Mouse (Mus musculus) gastrocnemius, adult 18-20 months (tissue): ENCODE measurements around the gene Gm44579. TPM values are rescaled to one million over a fixed set of nuclear protein-coding genes. Genes with fewer than 3 reads are reported as not detected.
A peak's percentile ranks its signal among the peaks of the same experiment; 100 is the strongest.

Experiments used
- DNase-seq: peaks from one replicate; pipeline ENCODE4 v3.0.0; 2021; ENCODE audit warnings: low spot score
- long read RNA-seq, 2 experiments: library from polyadenylated mRNA; stranded (forward); transcript quantifications; one replicate each; pipeline ENCODE4 v2.0.0; 2021
- total RNA-seq, 2 experiments: library from RNA; stranded (reverse); gene quantifications; 2 replicates each; pipeline ENCODE4 v1.2.3; 2021

Gm44579 gene
- total RNA-seq, result not detected
- long read RNA-seq, experiment 1, result 0 reads
- long read RNA-seq, experiment 2, result 0 reads

- peak; percentile 7 for DNase-seq
These were observed at the start of gene Gm44579, which contains the start of gene Olfr287 for GRCm38 (mm10) chr15:98220877-98221276. Gene Gm44579 (minus strand): TSS chr15:98220977. Gene Olfr287 (minus strand): TSS chr15:98221056.

GRCm38 (mm10) chr15:98257776-98258175 is 37.0 kb upstream of the Gm44579 start:
- DNase-seq, result no peak

DNA sequence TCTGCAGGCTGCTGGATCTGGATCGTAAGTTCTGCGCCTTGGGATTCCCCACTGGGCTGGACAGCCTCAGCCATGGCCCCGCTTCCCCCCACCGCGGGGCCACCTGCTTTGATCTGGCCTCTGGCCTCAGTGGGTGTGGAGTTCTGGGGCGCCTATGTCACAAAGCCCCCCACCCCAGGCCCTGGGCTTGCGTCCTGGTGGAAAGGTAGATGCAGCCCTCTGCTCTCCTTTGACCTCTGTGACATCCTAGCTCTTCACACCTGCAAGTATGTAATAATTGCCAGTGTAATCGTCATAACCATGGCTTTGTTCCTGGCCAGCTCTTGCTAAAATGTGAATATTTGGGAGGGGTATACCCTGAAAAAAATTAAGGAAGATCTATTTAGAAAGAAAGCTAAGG is 36.4 kb upstream of the Gm44579 start, which contains the start of gene H1fnt:
H1fnt (minus strand) TSS at position 101 of the 400 bp plus-strand sequence.
- DNase-seq, result no peak

DNA sequence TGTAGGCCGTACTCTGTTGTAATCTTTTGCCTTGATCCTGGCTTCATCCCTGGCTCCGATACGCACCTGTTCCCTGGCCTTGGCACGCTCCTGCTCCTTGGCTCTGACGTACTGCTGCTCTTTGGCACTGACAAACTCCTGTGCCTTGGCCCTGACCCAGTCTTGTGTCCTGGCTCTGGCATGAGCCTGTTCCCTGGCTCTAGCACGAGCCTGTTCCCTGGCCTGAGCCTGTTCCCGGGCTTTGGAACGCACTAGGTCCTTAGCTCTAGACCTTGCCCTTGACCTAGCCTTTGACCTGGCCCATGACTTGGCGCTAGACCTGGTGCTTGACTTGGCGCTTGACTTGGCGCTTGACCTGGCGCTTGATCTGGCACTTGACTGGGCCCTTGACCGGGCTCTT is 35.5 kb upstream of the Gm44579 start:
- DNase-seq, result peak; percentile 11

GRCm38 (mm10) chr15:98235442-98235841 is 14.7 kb upstream of the Gm44579 start:
- DNase-seq, result no peak

DNA sequence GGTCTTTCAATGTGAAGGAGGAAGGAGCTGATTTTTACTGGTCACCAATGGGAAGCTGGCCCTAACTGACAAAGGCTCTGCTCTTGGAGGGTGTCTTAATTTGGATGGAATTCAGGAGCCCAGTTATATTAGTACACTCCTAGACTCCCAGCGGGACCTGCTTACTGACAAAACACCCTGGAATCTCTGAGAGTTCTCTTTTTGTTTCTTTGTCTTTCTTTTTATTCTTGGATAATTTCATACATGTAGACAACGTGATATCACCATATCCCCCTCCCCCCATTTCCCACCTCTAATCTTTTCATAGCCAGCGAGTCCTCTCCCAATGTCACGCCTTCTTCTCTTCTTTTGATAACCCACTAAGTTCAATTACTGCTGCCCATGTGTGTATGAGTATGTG is 13.6 kb upstream of the Gm44579 start, which contains the start of gene Olfr286:
Olfr286 (minus strand) TSS at position 101 of the 400 bp plus-strand sequence.
- DNase-seq, result no peak

DNA sequence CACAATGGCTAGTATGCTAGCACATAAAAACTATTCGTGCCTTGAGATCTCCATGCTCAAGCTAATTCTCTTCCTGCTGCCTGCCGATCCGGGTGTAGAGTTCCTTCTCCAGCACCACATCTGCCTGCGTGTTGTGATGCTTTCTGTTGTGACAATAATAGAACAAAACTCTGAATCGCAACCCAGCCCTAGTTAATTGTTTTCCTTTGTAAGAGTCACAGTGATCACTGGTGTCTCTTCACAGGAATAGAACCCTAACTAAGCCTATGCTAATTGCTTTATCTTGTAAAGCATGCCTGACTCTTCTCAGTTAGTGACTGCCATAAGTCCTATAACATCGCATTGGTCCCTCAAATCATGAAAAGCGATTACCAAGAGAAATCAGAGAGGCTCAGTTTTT is 5.3 kb upstream of the Gm44579 start:
- no peak for DNase-seq

GRCm38 (mm10) chr15:98225610-98226009 is 4.8 kb upstream of the Gm44579 start:
- no peak for DNase-seq

DNA sequence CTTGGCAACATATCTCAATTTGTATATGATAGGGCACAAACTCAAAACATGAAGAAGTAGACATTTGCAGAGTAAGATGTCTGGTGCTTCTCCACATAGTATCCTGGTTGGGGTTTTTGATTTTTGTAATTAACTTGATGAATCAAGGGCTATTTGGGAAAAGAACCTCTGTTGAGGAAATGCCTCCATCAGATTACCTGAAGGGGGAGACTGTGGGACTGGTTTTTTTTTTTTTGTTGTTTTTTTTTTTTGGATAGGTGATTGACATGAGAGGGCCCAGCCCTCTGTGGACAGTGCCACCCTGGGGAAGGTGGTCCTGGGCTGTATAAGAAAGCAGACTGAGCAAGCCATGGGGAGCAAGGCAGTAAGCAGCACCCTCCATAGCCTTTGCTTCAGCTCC is 1.6 kb upstream of the Gm44579 start:
- no peak for DNase-seq

DNA sequence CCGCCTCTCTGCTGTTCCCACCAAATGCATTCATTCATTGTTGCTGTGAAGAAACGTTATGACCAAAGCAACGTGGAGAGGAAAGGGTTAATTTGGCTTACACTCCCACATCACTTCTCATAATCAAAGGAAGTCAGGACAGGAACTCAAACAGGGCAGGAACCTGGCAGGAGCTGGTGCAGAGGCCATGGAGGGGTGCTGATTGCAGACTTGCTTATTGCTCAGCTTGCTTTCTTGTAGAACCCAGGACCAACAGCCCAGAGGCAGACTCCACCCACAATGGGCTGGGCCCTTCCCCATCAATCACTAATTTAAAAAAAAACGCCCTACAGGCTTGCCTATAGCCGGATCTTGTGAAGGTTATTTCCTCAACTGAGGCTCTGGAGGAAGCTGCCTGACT is 6.6 kb downstream of the Gm44579 start:
- no peak for DNase-seq

DNA sequence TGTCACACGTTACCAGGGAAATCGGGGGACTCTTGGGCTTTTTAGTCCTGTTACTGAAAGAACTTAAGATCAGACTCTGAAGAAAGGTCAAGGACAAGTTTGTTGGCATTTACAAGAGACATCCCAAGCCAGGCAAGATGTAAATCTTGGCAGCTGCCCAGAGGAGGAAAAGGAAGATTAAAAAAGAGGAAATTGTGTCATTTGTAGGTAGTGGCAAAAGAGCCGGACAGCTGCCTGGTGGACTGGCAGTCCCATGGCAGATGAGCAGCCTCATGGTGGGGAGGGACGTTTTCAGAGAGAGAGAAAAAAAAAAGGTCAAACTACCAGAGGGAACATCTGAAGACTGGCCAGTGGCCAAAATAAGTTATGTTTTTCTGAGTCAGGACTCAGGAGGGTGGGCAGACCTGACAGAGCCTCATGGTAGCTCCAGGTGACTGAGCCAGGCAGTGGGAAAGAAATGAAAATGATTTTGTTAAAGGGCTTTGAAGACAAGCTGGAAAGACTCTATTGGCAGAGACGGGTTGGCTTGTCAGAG is 7.4 kb downstream of the Gm44579 start:
- DNase-seq, result no peak

DNA sequence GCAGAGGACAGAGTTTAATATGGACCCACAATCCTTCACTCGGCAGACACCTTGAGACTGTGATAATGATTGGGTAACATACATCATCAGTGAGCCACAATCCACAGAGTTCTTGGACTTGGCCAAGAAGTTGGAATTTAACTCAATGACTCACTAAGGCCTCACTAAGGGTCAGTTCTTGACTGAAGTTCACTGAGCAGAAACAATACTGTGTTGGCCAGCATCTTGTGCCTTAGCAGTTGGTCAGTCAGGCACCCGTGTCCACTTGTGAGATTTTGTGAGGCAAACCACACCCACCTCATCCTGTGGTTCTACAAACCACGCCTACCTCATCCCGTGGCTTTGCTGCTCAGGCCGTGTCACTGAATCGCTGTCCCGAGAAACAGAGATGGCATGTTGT is 11.1 kb downstream of the Gm44579 start:
- DNase-seq, result no peak

DNA sequence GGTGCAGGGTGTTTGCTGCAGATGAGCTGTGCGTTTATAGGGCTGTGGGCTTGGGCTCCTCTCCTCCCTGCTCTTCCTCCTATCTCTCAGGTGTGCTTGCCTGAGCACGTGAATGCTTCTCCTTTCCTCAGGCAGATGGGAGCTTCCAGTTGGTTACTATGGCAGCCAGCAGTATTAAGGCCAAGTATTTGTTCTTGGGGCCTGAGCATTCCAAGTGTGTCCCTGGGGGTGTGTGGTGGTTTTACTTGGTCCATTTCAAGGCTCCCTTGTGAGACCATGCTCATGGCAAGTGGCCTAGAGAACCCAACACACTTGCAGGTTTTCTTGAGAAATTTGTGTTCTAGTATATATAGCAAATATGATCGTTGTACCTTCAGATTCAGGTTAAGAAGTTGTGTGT is 25.3 kb downstream of the Gm44579 start, which contains the start of gene Olfr288:
Olfr288 (minus strand) TSS at position 101 of the 400 bp plus-strand sequence.
- DNase-seq, result no peak

- no peak for DNase-seq
These were observed 36.3 kb downstream of the Gm44579 start for GRCm38 (mm10) chr15:98184456-98184855.

DNA sequence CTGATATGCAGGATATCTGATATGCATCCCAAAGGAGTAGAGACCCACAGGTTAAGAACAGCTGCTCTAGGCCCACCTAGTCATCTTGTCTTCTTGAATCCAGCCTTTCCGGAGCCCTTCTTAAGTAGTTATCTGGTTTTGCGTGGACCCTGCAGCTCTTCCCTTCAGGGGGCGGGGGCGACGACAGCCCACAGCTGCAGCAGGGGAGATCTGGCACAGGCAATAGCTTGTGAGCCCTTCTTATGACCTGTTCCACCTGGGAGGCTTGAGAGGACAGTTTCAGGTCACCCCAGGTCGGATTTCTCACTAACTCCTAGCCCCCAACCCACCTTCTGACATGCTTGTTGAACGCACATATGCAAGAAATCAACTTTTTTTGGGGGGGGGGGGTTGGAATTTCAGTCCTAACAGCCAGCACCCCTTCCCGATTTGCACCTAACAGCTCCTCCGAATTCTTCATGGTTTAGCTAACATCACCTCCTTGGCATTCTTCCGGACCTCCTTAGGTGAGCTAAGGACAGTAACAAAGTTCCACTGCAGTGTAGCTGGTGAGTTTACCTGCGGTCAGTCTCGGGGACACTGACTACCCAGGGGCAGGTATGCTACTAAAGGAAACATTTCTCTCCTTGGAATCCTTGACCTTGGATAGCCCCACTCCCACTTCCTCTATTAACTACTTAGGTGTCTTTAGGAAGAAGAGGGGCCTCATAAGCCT is 38.8 kb downstream of the Gm44579 start:
- DNase-seq, result no peak

- peak; percentile 96 for DNase-seq
These were observed 39.6 kb downstream of the Gm44579 start for GRCm38 (mm10) chr15:98181132-98181711.

- no peak for DNase-seq
These were observed 40.1 kb downstream of the Gm44579 start for GRCm38 (mm10) chr15:98180567-98181131.

- no peak for DNase-seq
These were observed 43.5 kb downstream of the Gm44579 start for GRCm38 (mm10) chr15:98177320-98177719.

DNA sequence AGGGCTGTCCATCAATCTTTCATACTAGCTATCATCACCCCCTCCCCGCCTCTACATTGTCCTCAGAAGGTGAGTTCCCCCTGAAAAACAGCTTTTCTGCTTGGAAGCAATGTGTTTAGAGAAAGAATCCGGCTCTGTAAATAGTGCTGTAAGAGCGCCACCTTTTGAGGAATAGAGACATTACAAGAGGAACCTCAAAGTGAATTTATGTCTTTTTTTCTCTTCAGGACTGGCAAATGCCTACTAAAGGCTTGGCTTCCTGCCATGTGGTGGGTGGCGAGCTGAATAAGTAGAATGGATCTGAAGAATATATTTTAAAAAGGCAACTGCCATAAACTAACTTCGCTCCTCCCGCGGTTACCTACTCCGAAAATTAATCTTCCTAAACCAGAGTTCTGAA is 47.0 kb downstream of the Gm44579 start:
- peak; percentile 42 for DNase-seq

GRCm38 (mm10) chr15:98172113-98172512 is 48.7 kb downstream of the Gm44579 start:
- no peak for DNase-seq

DNA sequence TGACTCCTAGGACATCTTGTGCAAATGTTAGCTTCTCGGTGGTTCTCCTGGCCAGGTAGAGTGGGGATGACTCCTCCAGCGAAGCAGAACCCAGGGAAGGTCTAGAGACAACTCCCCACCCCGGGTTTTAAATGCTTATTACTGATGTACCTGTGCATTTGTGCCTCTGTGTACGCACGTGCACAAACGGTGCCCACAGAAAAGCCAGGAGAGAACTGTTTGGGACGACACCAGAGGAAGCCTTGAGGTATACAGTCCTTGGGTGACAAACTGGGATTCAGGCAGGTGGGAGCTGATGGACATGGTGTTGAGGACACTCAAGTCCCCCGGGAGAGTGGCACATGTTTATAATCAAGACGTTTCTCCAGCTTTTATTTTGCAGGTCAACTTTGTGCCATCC is 49.9 kb downstream of the Gm44579 start:
- DNase-seq, result no peak

GRCm38 (mm10) chr15:98170365-98170764 is 50.4 kb downstream of the Gm44579 start:
- no peak for DNase-seq
